Mouse (Mus musculus): ENCODE results near the gene Gm8947.
"Not testable (repeated sequence)": the region's sequence is repeated elsewhere in the genome, so short reads cannot be mapped to it uniquely, and the experiment has no call there.

Gene Gm8947

DNA sequence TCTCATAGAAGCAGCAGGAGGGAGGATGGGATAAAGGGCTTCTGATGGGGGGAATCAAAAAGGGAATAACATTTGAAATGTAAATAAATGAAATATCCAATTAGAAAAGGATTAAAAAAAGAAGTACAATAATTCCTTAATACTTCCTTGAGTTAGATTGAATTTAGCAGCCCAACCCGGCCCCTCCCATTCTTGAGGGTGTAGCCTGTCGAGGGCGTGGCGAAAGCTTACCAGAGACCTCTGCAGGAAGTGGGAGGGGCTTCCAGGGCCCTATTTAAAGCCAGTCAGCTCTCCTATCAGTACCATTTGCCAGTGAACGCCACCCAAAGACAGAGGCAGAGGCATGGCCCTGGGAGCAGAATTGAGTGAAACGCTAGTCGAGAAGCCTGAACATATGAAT lies at the start of gene Gm8947:
Gene Gm8947, plus strand, starts transcription at position 302 of the 400 bp plus-strand sequence.
- DNase-seq (ENCODE audit: low read depth, low spot score) = not testable (repeated sequence)

DNA sequence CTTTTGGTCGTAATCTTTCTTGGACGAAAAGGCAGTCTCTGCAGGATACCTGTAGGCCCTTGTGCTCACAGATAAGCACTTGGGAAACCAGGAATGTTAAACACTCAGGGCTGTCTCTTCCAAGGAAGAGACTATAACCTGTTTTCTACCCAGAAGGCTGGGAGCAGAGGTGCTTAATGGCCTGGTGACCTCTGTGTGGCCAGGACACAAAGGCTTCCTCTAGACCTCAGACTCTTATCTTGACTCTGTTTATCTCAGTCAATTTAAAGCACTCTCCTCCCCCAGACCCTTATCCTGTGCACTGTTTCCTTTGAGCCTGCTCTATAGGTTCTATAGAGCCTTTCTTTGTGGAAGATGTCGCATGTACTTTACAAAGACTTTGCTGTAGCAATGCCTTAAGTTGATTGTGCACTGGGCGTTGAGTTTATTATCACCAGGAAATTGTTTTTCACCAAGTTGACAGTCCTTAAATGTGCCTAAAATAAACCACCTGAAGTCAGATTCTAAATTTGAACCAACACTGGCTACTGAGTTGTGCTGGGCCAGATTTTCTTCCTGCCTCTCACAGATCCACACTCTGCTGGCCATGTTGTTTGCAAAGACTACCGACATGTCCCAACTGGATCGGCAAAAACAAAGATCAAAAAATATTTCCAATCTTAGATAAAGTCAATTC lies 47.6 kb upstream of the Gm8947 start:
- DNase-seq (ENCODE audit: low read depth, low spot score) = no peak

DNA sequence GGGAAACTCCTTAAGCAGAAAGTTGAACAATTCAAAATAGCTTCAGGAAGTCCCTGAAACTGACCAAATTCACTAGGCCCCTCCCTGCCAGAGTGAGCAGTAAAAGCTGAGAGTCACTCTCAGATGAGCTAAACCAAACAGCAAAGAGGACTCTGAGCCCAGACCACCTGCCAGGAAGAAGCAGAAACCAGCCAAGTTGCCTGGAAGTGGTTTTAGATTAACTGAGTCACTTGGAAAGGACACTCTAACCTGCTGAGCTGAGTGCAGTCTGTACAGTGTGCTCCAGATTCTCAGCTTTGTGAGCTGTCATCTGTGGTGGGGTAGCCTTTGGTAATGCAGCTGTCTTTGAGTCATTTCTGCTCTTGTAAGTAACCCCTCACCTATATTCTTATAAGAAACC lies 44.4 kb upstream of the Gm8947 start:
- no peak for DNase-seq (ENCODE audit: low read depth, low spot score)

DNA sequence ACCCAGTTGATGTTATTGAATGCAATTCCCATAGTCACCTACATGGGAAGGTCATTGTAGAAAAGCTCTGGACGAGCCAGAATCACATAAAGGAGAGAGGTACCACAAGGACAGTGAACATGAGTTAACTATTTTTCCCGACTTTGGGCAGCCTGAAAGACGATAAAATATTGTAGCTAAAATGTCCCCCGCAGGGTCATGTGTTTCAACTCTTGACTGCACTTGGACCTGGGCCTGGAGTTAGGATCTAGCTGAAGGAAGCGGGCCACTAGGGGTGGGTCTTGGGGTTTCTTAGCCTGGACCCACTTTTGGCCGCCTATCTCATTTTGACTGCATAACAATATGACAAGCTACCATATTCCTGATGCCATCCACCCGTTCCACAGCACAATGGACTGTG lies 42.0 kb upstream of the Gm8947 start:
- DNase-seq (ENCODE audit: low read depth, low spot score) = no peak

DNA sequence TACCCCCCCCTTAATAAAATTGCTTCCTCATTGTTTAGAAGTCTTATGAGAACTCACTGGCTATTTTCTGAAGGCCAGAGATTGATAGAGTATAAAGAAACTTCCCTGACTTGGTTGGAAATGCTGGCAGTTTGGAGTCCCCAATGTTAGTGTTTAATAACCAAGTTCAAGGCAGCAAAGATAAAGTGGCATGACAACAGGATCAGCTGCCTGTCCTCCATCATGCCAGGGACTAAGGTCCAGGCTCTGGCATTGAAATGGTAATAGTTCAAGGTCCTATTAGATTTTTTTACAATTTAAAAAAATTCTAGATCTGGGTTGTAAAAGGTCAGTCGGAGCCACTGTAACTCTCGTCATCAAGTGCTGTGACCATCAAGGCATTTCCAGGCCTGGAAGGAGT lies 41.1 kb upstream of the Gm8947 start:
- no peak for DNase-seq (ENCODE audit: low read depth, low spot score)

DNA sequence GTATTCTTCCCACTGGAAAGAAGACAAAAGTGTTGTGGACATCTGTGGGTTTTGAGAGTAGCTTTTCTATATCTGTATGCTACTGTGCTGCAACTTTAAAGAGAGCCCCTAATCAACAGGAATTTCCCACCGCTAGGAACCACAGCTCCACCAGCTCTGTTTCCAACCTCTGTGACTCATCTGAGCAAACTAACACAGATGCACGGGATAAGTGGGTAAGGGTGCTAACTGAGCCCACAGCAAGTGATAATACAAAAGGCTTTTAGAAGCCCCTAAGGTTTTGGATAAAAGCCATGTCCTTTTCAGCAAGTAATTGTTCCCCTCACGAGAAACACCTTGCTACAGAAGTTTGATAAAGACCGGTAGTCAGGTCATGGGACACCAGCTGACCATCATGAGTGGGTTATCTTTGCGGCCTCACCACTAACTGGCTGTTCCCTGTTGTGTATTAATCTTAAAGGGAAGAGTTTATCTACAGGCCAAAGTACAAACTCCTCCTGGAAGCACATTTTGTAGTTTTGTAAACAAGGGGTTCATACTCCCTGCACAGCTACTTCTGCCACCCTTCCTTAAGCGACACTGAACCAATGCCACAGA lies 39.0 kb upstream of the Gm8947 start:
- DNase-seq (ENCODE audit: low read depth, low spot score) = no peak

DNA sequence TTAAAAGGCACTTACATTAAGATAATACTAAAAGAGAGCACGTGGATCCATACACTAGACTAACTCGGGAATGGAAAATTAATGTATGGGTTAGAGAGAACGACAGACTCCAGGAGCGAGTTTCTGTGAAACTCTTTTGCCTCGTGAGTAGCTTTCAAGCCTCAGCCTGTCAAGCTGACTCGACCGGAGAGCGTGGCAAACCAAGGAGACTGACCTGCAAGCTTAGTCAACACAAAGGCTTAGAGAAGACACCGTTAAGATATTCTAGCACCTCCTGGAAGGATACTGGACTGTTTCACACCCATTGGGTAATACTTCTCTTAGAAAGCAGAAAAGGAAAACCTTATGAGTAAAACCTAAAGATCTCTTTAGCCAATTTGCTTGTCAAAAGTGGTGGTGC lies 38.0 kb upstream of the Gm8947 start:
- DNase-seq (ENCODE audit: low read depth, low spot score) = not testable (repeated sequence)

DNA sequence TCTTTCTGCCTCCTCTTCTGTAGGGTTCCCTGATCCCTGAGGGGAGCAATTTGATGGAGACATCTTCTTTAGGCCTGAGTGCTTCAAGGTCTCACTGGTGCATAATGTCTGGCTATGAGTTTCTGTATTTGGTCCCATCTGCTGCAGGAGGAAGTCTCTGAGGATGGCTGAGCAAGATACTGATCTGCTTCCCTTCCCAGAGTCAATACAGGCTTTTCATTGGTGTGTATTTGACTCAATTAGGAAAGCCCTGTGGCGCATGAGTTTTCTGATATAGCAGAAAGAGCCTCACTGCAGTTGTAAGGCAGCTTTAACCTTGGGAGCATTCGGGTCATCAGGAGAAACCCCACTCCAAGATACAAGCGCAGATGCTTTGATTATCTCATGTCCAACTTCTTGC lies 36.0 kb upstream of the Gm8947 start:
- DNase-seq (ENCODE audit: low read depth, low spot score) = no peak

DNA sequence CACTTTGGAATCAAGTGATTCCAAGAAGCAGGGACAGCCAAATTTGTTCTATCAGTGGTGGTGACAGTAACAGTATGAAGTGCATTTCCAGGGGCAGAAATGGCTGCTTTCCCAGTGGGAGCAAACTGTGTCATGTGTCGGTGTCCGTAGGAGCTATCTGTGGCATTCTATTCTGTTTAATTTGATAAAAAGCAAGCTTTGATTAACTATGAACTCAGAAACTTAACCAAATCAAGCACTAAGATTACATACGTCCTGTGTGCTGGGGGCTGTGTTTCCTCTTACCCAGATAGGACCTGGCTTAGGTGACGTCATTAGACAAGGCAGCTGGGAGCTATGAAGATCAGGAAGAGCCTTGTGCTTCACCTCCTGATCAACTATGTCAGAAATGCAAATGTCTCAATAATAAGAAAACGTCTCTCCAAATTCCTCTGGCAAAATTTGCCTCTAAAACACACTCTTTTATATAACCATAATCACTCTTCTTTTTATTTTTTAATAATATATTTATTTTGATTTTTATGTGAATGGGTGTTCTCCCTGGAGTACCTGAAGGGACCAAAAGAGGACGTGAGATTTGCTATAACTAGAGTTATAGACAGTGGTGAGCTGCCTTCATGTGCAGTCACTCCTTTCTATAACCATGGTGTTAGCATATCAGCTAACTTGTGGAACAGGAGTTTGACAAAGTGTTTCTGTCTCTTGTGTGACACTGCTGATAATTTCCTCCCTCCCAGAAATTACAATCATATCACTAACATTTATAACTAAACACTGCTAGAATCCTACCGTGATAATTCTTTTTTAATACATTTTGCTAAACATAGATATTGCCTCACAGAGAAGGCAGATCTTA lies 35.2 kb upstream of the Gm8947 start:
- no peak for DNase-seq (ENCODE audit: low read depth, low spot score)

DNA sequence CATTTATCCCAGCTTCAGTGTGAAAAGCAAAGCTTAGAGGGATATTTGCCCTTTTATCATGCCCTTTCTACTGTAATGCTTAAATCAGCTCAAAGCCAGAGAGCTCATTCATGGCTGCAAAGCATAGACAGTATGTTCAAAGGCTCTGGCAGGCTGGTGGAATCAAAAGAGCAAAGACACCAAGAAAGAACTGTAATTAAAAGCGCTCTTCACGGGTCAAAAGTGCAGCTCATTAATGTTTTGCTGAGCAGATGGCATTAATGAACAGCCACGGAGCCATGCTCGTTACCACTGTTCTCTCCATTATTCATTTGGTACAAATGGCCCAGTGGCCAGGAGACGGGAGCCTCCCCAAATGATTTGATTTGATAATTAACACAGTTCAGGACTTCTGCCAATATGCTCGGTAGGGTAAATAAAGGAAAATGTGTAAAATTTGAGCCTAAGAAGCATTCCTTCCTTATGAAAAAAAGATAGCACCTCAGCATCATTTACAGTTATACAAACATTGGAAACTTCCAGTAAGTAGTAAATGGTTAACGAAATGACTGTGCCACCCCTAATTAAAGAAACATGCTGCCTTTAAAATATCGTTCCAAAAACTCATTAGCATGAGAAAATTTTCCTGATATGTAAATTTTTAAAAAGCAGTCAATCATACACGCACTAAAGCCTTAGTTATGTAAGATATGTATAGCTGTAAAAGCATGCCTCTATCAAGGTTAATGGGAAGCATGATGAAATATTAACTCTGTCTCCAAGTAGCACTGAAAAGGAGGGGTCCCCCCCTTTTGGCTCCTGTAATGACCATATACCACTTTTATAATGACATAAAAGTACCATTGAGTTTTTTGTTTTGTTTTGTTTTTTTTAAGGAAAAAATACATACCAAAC lies 34.0 kb upstream of the Gm8947 start:
- no peak for DNase-seq (ENCODE audit: low read depth, low spot score)

DNA sequence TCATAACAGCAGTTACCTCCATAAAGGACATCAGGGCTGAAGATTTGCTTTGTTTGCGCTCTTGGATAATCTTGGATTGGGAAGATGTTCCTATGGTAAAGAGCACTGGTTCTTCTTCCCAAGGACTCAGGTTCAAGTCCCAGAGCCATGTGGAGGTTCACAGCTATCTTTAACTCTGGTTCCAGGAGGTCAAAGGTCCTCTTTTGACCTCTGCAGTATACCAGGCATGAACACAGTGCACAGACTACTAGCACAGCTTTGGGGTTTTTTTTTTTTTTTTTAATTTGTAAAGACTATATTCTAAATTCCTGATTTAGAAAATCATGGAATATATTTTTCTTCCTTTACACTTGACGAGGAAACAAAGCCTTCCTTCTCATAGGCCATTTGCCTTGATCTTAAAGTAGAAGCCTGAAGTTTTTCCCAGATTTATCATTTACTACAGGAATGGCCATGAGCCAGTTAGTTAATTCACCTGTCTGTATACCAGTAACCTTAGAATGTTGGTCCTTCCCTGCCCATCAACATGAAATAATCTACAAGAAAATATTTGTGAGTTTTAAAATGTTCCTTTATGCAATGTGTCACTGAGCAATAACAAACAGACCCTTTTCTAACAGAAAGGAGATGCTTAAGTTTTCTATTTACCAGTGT lies 33.2 kb upstream of the Gm8947 start:
- no peak for DNase-seq (ENCODE audit: low read depth, low spot score)

DNA sequence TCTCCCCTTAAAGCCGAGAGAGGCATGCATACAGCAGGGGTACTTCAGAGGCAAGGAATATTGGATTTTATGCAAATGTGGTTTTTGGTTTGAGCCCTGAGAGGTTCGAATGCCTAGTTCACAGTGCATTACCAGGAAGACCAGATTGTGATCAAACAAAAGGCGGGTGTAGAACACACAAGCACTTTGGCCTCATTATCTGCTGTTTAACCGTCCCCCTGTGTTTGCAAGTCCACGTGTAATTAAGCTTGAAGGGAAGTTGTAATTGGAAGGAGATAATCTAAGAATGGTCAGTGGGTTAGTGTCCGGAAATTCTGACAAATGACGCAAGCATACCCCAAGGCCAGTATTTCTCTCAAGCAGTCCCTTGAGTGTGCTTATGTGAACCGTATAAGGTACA lies 26.1 kb upstream of the Gm8947 start:
- no peak for DNase-seq (ENCODE audit: low read depth, low spot score)

DNA sequence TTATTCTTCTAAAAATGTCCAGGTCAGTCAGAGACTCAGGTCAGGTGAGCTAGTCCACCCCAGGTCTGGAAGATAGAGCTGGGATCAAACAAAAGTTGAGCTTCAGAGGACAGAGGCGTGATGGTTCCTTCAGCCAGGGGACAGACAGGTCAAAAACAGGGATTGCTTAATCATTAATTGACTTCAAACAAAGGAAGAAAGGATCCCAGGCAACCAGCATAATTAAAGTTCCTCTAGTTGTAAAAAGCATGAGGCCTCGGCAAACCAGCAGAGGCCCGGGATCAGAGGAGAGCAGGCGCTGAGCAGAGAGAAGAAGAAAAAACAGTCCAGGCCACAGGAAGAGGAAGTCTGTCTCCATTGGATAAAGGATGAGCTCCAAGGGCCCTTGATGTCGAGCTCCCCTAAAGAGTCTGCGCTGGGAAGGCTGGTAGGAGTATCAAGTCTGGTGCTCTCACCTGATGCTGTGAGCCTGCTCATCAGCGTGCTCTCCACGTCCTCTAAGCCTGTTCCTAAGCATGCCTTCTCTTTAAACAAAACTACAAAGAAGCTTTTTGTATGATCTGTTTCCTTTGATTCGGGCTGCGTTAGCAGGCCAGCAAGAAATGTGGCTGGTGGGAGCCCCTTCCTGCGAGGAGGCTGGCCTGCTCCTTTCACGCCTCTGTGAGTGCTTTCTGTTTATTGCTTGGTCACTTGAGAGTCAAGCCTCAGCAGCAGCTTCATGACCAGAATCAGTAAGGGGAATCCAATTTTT lies 24.7 kb upstream of the Gm8947 start:
- peak; percentile 13 for DNase-seq (ENCODE audit: low read depth, low spot score)

DNA sequence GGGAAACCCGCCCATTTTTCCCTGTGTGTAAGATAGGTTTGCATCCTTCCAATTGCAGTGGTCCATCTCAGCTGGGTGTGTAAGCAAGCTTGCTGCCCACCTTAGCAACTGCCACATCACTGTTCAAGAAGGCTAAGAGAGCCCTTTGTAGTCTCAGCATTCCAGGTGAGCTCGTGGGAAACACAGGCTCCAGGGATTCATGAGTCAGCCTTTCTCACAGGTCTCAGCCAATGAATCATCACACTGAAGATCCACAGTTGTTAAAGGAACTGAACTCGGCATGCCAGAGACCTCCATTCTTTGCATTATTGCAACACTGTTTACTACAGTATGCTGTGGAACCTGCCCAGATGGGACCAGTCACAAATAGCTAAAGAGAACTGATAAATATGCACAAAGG lies 23.5 kb upstream of the Gm8947 start:
- peak; percentile 23 for DNase-seq (ENCODE audit: low read depth, low spot score)

DNA sequence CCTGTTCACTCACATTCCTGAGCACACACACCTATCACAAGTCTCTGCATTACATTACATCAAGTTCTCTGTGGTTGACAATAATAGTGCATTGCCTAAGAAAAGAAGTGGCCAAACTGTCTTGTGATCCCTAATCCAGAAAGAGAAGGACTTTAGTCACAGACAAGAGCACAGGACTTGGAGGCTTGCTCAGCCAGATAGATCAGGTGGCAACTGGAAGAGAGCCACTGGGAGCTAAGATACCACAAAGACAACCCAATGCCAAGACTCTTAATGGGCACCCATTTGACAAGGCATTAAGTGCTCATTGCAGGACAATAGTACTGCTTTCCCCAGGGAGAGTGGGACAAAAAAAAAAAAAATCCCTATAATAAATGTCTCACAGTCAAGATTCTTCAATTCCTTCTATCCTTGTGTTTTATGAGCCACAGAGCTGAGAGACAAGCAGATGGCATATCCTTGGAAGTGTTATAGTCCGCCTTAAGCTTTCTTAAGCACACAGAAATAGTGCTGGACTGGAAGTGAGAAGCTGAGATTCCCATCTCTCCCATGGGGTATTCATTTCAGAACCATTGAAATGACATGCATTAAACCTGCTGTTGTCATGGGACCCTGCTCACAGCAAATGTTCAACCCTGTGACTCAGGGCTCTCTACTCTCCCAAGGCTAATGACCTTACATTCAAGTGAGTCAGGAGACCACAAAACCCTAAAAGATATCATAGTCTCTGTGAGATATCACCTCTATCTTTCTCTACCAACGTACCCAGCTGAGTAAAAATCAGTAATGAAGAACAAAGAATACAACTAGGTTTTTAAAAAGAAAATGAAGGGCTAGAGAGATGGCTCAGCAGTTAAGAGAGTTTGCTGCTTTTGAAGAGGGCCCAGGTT lies 20.4 kb upstream of the Gm8947 start:
- no peak for DNase-seq (ENCODE audit: low read depth, low spot score)

DNA sequence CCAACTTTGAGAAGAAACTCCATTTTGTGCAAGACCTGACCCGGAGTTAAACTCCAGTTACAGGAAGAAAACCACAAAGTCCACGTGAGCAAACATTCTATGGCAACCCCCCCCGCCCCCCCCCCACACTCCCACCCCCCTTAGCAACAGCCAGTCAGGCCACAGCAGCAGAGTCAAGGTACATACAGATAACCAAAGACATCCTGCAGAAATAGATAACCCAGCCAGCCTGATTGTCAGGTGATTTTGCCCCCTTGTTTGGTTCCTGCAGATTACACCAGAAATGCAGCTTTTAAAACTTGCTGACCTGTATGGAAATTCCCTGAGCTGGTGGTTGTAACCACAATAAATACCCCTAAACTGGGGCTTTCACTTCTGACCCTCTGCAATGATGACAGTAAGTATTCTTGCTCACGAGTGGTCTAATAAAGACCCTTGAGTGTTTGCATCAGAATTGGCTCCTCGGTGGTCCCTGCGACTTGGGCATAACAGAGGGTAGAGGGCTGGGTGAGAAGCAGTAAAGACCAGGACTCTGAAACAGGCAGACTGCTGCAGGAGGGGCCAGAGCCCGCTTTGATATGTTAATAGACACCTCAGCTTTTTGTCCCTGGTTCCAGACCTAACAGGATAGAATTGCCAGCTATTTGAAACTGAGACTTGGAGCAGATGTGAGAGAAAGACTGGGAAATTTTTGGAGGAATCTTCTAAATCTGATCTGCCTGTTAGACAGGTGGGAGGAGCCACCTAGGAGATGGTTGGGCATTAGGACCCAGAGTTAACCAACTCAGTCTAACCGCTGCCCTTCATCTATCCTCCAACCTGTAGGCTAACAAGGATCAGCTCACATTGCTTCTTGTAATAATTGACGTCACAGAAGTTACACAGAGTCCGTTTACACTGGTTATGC lies 14.9 kb upstream of the Gm8947 start:
- DNase-seq (ENCODE audit: low read depth, low spot score) = peak; percentile 89

DNA sequence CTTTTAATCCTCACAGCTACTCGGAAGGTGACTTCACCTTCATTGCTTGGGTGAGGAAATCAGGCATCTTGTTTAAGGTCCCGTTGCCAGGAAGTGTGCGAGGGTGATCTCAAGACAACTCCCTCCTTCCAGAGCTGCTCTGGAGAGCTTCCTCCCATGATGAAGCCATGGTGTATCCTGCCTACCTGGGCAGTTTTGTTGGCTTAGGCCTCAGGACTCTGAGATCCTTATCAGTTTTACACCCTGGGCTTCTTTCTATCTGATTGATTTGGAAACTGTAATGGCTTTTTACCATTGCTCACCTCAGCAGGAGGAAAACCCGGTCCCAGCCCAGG lies 14.3 kb upstream of the Gm8947 start:
- no peak for DNase-seq (ENCODE audit: low read depth, low spot score)

DNA sequence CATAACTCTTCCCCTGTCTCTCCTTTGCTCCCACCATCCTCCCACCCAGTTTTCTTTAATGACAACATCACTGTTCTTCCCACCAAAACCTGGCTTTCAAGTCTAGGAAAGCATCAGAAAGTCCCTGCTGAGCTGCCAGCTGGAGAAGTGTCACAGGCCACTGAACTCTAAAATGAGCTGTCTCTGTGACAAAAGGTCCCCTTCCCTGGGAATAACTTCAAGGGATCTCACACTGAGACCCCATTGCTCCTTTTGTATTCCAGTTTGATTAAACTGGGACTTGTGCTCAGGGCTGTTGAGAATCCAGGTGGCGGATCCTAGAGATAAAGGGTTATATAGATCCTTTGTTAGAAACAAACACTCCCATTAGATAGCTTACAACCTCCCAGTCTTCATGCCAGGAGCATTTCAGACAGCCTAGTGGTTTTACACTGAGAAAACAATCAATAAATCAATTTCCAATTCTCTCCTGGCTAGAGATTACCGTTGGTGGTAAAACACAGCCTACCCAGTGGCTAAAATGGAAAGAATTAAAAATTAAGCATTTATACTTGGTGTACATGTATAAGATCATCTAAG lies 13.6 kb upstream of the Gm8947 start:
- peak; percentile 79 for DNase-seq (ENCODE audit: low read depth, low spot score)
